Mouse (Mus musculus): ENCODE measurements at regions not wholly inside any gene's neighbourhood (a gene's known extent, or its start where the extent isn't known, plus 50 kb on each side); places are given as distances from the start of the nearest gene placed in this dataset.

DNA sequence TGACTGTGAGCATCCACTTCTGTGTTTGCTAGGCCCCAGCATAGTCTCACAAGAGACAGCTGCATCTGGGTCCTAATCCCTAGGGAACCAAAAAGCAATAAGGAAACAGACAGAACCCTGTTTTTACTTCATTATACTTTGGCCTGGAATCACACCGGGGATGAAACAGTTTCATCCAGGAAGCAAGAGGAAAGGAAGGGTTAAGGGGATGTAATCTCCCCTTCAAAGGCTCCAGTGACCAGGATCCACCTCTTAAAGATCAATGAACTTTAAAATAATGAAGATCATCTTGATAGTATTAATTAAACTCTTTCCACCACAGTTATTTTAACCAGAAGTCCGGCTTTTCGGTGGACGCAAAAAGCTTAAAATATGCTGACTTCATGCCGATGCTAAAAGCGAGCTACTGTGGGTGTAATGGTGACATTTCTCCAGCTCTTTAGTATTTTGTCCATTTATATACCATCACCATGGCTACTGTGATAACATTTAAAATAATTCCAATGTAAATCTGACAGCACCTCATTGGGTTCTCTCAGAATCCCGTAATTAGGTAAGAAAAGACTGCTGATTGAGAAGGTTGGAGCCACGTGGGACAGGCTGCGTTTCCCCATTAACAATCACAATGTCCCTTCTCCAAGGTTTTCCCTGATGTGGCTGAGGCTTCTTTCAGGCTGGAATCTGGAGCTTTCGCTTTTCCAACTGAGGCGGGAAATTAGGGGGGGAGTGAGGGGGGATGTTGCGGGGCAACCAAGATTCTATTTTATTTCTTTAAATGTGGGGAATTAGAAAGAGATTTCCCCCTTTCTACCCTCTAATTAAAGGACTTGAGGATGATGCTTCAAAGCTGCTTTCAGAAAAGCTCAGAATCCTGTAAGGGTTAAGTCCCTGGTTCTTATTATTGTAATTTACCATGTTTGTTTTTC is 560.0 kb upstream of the Pdzrn3 start:
- 0 out of 2 replicates have a peak, but pooled peaks cover 4% of the 10 kb centered on the region for H3K4me1 ChIP-seq (replicated peaks)
- no peaks in the 10 kb centered on the region for H3K27me3 ChIP-seq
- no peaks in the 10 kb centered on the region for H3K9me3 ChIP-seq
- no peak overlapping the region for H3K4me2 ChIP-seq
- WGBS = 64% methylated on average over 12 of the region's 12 CpGs
- H3K4me3 ChIP-seq = no peak overlapping the region
- no peak overlapping the region for H3K27ac ChIP-seq (replicated peaks)
- H3K36me3 ChIP-seq = no peaks in the 10 kb centered on the region
- no peak for ATAC-seq (ENCODE audit: low read depth)
- H3K9ac ChIP-seq = no peak overlapping the region

DNA sequence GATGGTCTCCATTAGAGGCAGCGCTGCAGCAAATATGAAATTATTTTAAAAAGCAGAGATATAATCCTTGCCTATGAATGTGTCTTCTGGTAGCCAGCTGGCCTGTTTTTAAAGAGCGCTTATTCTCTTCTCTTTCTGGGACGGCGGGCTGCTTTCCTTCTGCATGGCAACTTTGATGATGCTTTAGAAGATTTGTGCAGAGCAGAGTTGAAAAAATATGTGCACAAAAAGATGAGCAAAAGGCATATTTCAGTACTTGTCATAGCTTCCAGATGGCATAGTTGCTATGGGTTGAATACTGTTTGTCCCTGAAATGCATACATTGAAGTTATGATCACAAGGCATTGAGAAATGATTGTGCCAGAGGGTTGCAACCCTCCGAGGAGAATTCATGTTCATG is 554.1 kb upstream of the Pdzrn3 start:
- no peak for ATAC-seq (ENCODE audit: low read depth)
- 93% methylated on average over 5 of the region's 5 CpGs for WGBS

DNA sequence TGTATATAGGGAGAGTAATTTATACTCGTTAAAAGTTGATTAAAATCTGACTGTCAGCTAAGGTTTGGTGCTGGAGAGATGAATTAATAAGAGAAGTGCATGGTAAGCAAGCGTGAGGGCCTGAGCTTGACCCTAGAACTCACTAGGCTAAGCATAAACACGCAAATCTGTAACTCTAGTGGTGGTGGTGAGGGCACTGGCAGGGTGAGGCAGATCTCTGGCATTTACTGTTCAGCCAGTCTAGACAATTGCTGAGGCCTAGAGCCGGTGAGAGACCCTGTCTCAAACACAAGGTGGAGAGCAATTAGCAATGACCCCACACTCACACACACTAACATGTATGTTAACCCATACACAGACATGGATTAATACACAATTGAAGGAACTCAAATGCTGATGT is 544.0 kb upstream of the Pdzrn3 start:
- H3K27me3 ChIP-seq = no peaks in the 10 kb centered on the region
- H3K9ac ChIP-seq = no peak overlapping the region
- ATAC-seq (ENCODE audit: low read depth) = no peak
- H3K4me3 ChIP-seq = no peak overlapping the region
- H3K36me3 ChIP-seq = no peaks in the 10 kb centered on the region
- H3K4me2 ChIP-seq = no peak overlapping the region
- 85% methylated on average over 4 of the region's 4 CpGs for WGBS
- no peak overlapping the region for H3K27ac ChIP-seq (replicated peaks)
- H3K9me3 ChIP-seq = no peaks in the 10 kb centered on the region
- no peaks in the 10 kb centered on the region for H3K4me1 ChIP-seq (replicated peaks)

More for the DNA sequence above, 554.1 kb upstream of the Pdzrn3 start:
- H3K27me3 ChIP-seq = no peaks in the 10 kb centered on the region
- no peaks in the 10 kb centered on the region for H3K9me3 ChIP-seq
- H3K27ac ChIP-seq (replicated peaks) = no peak overlapping the region
- H3K9ac ChIP-seq = no peak overlapping the region
- no peaks in the 10 kb centered on the region for H3K4me1 ChIP-seq (replicated peaks)
- no peak overlapping the region for H3K4me3 ChIP-seq
- H3K36me3 ChIP-seq = no peaks in the 10 kb centered on the region
- H3K4me2 ChIP-seq = no peak overlapping the region

DNA sequence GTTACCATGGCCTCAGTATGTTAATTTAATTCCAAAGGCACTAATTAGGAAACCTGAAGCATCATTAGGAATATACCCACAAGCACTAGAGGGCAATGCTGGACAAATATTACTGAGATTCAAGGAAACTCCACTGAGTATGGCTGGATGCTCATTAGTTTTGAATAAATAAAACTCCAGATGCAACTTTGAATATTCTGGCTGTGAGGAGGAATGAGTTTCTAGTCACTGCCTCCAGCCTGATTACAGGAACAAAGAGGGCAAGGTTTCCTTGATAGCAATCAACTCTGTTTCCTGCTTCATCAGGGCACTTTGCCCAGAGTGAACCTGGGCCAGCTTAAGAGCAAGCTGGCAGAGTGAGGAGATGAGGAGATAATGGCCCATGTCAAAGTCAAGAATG is 543.5 kb upstream of the Pdzrn3 start:
- H3K4me1 ChIP-seq (replicated peaks) = no peaks in the 10 kb centered on the region
- H3K27ac ChIP-seq (replicated peaks) = no peak overlapping the region
- H3K4me3 ChIP-seq = no peak overlapping the region
- no peaks in the 10 kb centered on the region for H3K9me3 ChIP-seq
- no peak for ATAC-seq (ENCODE audit: low read depth)
- no peak overlapping the region for H3K9ac ChIP-seq
- no peaks in the 10 kb centered on the region for H3K27me3 ChIP-seq
- no peak overlapping the region for H3K4me2 ChIP-seq
- no peaks in the 10 kb centered on the region for H3K36me3 ChIP-seq

DNA sequence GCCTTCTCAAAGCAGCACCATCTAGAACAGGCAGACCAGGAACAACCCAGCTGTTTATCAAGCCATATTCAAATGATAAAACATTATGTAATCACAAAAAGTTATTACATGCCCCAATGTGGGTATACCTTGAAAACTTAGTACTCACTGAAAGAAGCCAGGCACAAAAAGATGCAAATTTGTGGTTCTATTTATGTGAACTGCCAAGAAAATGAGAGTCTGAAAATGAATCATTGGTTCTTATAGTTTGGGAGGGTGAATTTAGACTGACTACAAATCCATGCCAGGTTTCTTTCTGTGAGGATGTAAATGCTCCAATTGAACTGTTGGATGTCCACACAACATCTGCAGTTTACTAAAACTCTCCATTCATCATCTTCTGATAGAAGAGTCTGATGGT is 541.2 kb upstream of the Pdzrn3 start:
- Histone ChIP-seq H3K9me3 (no peaks in the 10 kb centered on the region), H3K4me2 (no peak overlapping the region), H3K27ac (replicated peaks) (no peak overlapping the region), H3K27me3 (no peaks in the 10 kb centered on the region), H3K4me1 (replicated peaks) (no peaks in the 10 kb centered on the region), H3K9ac (no peak overlapping the region), H3K36me3 (no peaks in the 10 kb centered on the region), H3K4me3 (no peak overlapping the region)
- ATAC-seq (ENCODE audit: low read depth) = no peak

DNA sequence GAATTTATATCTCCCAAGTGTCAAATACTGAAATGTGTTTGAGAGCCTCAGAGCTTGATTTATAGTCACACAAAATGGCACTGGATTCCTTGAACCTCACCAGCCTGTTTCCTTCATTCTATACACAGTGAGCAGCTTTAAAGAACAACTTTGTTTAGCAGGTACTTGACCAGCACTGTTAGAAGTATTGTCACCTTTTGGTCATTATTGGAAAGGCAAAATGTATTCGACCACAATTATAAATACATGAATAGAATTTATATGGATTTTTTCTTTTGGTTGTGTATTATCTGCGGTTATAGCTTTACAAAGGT is 527.3 kb upstream of the Pdzrn3 start:
- Histone ChIP-seq H3K4me2 (no peak overlapping the region), H3K9me3 (no peaks in the 10 kb centered on the region), H3K36me3 (no peaks in the 10 kb centered on the region), H3K27ac (replicated peaks) (no peak overlapping the region), H3K4me3 (no peak overlapping the region), H3K4me1 (replicated peaks) (no peaks in the 10 kb centered on the region), H3K27me3 (no peaks in the 10 kb centered on the region), H3K9ac (no peak overlapping the region)
- whole genome bisulfite sequencing = 88% methylated on average over 2 of the region's 2 CpGs
- ATAC-seq (ENCODE audit: low read depth) = no peak

DNA sequence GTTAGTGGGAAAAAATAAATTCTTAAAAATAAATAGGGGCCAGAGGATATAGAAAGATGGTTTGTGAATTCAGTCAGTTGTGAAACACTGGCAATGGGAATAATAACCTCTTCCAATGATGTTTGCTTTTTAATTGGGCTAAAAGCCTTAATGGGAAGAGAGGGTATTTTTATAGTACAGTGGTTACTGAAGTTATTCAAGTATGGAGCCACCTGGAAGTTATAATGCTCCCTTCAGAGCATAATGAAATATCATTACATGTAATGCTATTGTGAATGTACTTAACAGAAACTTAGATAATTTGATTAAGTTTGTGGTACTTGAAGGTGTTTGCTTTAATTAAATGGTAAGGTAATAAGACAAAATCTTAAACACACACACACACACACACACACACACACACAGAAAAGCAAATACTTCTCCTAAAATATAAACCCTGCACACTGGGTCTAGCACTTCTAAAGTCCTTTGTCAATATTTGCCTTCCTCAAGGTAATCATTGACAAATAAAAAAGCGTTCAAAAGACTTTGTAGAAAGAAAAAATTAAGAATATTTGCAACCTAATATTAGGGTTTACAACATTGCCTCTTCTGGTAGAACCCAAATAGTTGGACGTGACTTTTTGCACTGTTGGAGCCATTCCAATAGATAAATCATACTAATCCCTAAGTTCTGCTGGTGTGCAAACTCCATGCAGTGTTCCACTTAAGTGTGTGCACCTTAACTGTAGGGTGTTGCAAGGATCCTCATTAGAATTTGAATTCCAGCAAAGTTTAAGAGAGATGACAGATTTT is 526.7 kb upstream of the Pdzrn3 start:
- Histone ChIP-seq H3K9me3 (no peaks in the 10 kb centered on the region), H3K4me3 (no peak overlapping the region), H3K9ac (no peak overlapping the region), H3K27me3 (no peaks in the 10 kb centered on the region), H3K36me3 (no peaks in the 10 kb centered on the region), H3K4me2 (no peak overlapping the region), H3K27ac (replicated peaks) (no peak overlapping the region), H3K4me1 (replicated peaks) (no peaks in the 10 kb centered on the region)
- WGBS = 71% methylated on average over 2 of the region's 2 CpGs
- ATAC-seq (ENCODE audit: low read depth) = no peak

DNA sequence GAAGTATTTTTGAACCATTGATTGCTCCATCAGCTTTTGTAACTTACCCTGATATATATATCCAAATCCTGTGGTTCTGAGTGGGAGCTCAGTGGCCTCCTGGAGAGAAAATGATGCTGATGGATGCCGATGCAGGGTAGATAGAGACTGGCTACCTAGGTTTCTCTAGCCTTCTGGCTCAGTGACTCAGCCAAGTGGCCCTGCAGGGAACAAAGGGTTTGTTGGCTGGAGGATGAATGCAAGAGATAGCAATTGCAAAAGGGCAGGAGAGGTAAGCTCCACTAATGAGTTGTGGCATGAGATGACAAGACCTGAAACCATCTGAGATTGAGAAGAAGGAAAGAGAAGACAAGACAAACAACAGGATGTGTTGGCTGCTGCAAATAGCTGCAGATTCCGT is 524.6 kb upstream of the Pdzrn3 start:
- Histone ChIP-seq H3K4me2 (no peak overlapping the region), H3K4me1 (replicated peaks) (no peaks in the 10 kb centered on the region), H3K4me3 (no peak overlapping the region), H3K9ac (no peak overlapping the region), H3K27me3 (no peaks in the 10 kb centered on the region), H3K9me3 (no peaks in the 10 kb centered on the region), H3K36me3 (no peaks in the 10 kb centered on the region), H3K27ac (replicated peaks) (no peak overlapping the region)
- WGBS = 85% methylated on average over 2 of the region's 2 CpGs
- ATAC-seq (ENCODE audit: low read depth) = no peak

DNA sequence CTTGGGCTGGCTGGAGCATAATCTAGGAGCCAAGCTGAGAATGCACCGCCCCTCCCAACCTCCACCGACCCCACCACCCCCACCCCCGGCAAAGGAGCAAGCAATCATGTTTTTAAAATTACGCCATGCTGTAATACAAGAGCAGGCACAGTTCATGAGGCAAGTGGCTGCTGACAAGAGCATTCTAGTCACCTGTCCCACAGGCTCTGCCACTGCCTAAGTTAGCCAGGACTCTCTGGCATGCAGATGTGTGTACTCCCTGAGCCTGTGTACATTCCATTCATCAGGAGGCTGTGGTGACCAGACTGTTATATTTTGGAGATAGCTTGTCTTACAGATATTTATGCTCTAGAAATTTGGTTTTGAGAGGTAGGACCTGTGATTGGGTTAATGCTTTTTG is 520.8 kb upstream of the Pdzrn3 start:
- Histone ChIP-seq H3K27ac (replicated peaks) (no peak overlapping the region), H3K4me3 (no peak overlapping the region), H3K4me1 (replicated peaks) (no peaks in the 10 kb centered on the region), H3K36me3 (no peaks in the 10 kb centered on the region), H3K9me3 (no peaks in the 10 kb centered on the region), H3K4me2 (no peak overlapping the region), H3K27me3 (no peaks in the 10 kb centered on the region), H3K9ac (no peak overlapping the region)
- 89% methylated on average over 4 of the region's 4 CpGs for WGBS
- ATAC-seq (ENCODE audit: low read depth) = no peak

DNA sequence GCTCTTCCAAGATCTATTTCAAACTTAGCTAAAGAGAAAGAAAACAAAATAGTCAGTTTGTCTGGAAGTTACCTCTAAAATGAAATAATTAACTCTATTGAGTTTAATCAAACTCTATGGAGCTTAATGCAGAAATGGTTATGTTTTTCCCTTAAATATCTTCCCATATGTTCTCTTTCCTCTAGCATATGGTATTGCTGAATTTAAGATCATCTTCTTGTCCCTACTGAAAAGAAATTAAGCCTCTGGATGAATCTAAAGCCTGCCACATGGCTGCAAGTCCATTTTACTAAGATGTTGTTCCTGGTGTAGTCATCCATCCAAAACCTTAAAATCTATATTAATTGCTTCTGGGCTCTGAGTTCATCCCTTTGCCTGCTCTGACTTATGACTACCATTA is 513.0 kb upstream of the Pdzrn3 start:
- H3K36me3 ChIP-seq = no peaks in the 10 kb centered on the region
- no peak overlapping the region for H3K9ac ChIP-seq
- H3K27ac ChIP-seq (replicated peaks) = no peak overlapping the region
- no peak overlapping the region for H3K4me3 ChIP-seq
- no peaks in the 10 kb centered on the region for H3K9me3 ChIP-seq
- H3K4me2 ChIP-seq = no peak overlapping the region
- H3K4me1 ChIP-seq (replicated peaks) = no peaks in the 10 kb centered on the region
- no peaks in the 10 kb centered on the region for H3K27me3 ChIP-seq
- ATAC-seq (ENCODE audit: low read depth) = no peak

DNA sequence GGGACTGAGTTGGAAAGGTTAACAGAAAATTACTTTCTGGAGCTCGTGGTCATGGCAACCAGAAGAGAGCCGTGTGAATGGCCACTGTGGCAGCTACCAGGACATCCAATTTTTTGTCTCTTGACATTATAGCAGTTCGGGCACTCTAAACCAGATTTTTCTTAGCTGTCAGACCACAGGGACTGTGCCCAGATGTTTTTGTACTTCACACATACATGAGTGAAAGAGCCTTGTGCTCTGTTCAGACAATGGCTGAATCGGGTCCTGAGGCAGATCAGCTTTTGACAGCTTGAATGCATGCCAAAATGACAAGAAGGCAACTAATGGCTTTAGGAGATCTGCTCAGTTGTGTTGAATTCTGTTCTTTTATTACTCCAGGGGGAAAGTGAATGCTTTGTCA is 505.2 kb upstream of the Pdzrn3 start:
- no peaks in the 10 kb centered on the region for H3K9me3 ChIP-seq
- 26% methylated on average over 4 of the region's 4 CpGs for WGBS
- no peak overlapping the region for H3K4me2 ChIP-seq
- peaks cover 10% of the 10 kb centered on the region for H3K4me1 ChIP-seq (replicated peaks)
- no peak overlapping the region for H3K27ac ChIP-seq (replicated peaks)
- no peak for ATAC-seq (ENCODE audit: low read depth)
- no peak overlapping the region for H3K9ac ChIP-seq
- H3K4me3 ChIP-seq = no peak overlapping the region
- no peaks in the 10 kb centered on the region for H3K27me3 ChIP-seq
- no peaks in the 10 kb centered on the region for H3K36me3 ChIP-seq

DNA sequence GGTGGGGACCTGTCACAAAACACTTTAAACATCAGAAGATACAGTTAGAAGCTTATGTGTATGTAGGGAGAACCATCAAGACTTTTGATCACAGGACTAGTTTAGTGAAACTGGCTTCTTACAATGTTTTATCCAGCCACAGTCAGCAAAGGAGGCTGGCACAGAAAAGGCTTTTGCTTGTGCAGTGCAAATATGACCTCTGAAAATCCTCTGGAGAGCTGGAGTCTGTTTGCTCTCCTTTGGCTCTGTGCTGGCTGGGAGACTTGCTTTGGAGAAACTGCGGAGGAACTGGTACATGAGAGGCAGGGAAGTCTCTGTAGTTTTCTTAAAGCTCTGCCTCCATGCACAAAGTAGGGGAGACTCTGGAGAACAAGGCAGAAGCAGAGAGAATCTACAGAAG is 497.2 kb upstream of the Pdzrn3 start:
- ATAC-seq (ENCODE audit: low read depth) = no peak

More for the DNA sequence above, 497.2 kb upstream of the Pdzrn3 start:
- H3K27ac ChIP-seq (replicated peaks) = no peak overlapping the region
- peaks cover 7% of the 10 kb centered on the region; the same call in 1 of the 2 replicates for H3K4me1 ChIP-seq (replicated peaks)
- no peak overlapping the region for H3K4me2 ChIP-seq
- H3K9me3 ChIP-seq = no peaks in the 10 kb centered on the region; the same call in 1 of the 2 replicates
- H3K9ac ChIP-seq = no peak overlapping the region
- no peaks in the 10 kb centered on the region for H3K36me3 ChIP-seq
- 87% methylated on average over 1 of the region's 1 CpGs for WGBS
- H3K27me3 ChIP-seq = no peaks in the 10 kb centered on the region
- H3K4me3 ChIP-seq = no peak overlapping the region
